ENCODE assay signal across 18 mouse cellular contexts in the genomic region with DNA sequence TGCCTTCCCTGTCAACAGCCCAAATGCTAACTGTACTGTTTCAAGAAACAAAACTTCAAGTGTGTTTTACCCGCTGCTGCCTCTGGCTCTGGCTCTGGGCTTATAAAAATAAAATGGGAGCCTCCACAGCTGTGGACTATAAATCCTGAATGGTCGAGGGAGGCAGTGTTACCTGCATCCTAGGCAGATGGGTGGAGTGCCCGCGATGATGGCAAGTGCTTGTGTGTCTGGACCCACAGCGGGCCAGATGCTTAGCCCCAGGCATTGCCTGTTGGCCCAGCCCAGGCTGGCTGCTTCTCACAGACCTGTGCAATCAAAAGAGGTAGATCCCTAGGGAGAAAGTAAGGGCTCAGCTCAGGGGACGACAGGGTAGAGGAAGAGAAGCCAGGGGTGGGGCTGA.
DNase-seq lines count a peak whose midpoint lies in the region; ATAC-seq and TF ChIP-seq lines count a peak whose summit lies in the region.
"Had no signal": no experiment of that assay in that cellular context is flagged by ENCODE, and none has a peak within 500 bp of the region (broad histone marks: within the 10 kb centered on the region; RNA-seq: fewer than 3 reads in every experiment).

No protein-coding gene starts in this region.

- 54% methylated on average over 6 of the region's 6 CpGs for WGBS in forebrain, embryonic 16.5 days
- WGBS in forebrain, embryonic 11.5 days = 57% methylated on average over 6 of the region's 6 CpGs
- whole genome bisulfite sequencing in hindbrain, embryonic 15.5 days = 40% methylated on average over 6 of the region's 6 CpGs
- whole genome bisulfite sequencing in midbrain, embryonic 14.5 days = 49% methylated on average over 6 of the region's 6 CpGs

- H3K36me3 ChIP-seq in forebrain, embryonic 16.5 days (ENCODE audit: control insufficient read depth, insufficient read depth) = no peaks in the 10 kb centered on the region
- H3K36me3 ChIP-seq in forebrain, embryonic 11.5 days (ENCODE audit: control insufficient read depth, insufficient read depth, low read length) = no peaks in the 10 kb centered on the region
- H3K36me3 ChIP-seq in E14TG2a.4 (ENCODE audit: insufficient read depth, low read length) = no peaks in the 10 kb centered on the region
- no peaks in the 10 kb centered on the region for H3K36me3 ChIP-seq in hindbrain, embryonic 15.5 days
- no peaks in the 10 kb centered on the region for H3K36me3 ChIP-seq in midbrain, embryonic 14.5 days (ENCODE audit: control insufficient read depth, insufficient read depth, low read length)
- H3K36me3 ChIP-seq: embryonic facial prominence, embryonic 12.5 days had no signal

- no peak overlapping the region for H3K4me3 ChIP-seq in forebrain, embryonic 16.5 days (replicated peaks; ENCODE audit: low read length)
- H3K4me3 ChIP-seq in forebrain, embryonic 11.5 days (ENCODE audit: low read depth, low read length) = no peak overlapping the region
- H3K4me3 ChIP-seq in E14TG2a.4 (replicated peaks; ENCODE audit: low read length) = peak overlapping the region; percentile 66
- H3K4me3 ChIP-seq in hindbrain, embryonic 15.5 days = no peak overlapping the region
- no peak overlapping the region for H3K4me3 ChIP-seq in midbrain, embryonic 14.5 days (replicated peaks; ENCODE audit: low read depth, low read length)
- H3K4me3 ChIP-seq: embryonic facial prominence, embryonic 12.5 days had no signal

- H3K27me3 ChIP-seq in forebrain, embryonic 16.5 days (replicated peaks; ENCODE audit: control insufficient read depth, insufficient read depth, low read length) = peaks cover 12% of the 10 kb centered on the region
- peaks cover 28% of the 10 kb centered on the region for H3K27me3 ChIP-seq in forebrain, embryonic 11.5 days (ENCODE audit: control insufficient read depth, insufficient read depth, low read length)
- H3K27me3 ChIP-seq in E14TG2a.4 (ENCODE audit: insufficient read depth, low read length) = peaks cover 75% of the 10 kb centered on the region
- peaks cover 23% of the 10 kb centered on the region for H3K27me3 ChIP-seq in hindbrain, embryonic 15.5 days
- peaks cover 23% of the 10 kb centered on the region for H3K27me3 ChIP-seq in midbrain, embryonic 14.5 days (ENCODE audit: control insufficient read depth, insufficient read depth, low read length)

- H3K9me3 ChIP-seq in forebrain, embryonic 16.5 days (ENCODE audit: control insufficient read depth, low read length) = no peaks in the 10 kb centered on the region
- H3K9me3 ChIP-seq in forebrain, embryonic 11.5 days (ENCODE audit: control insufficient read depth, low read length) = no peaks in the 10 kb centered on the region
- H3K9me3 ChIP-seq in E14TG2a.4 (ENCODE audit: low read length) = no peaks in the 10 kb centered on the region
- H3K9me3 ChIP-seq in hindbrain, embryonic 15.5 days = no peaks in the 10 kb centered on the region
- H3K9me3 ChIP-seq in midbrain, embryonic 14.5 days (ENCODE audit: control insufficient read depth, low read length) = no peaks in the 10 kb centered on the region
- H3K9me3 ChIP-seq: embryonic facial prominence, embryonic 12.5 days had no signal

- H3K4me2 ChIP-seq in forebrain, embryonic 16.5 days (ENCODE audit: low read length) = no peak overlapping the region
- no peak overlapping the region for H3K4me2 ChIP-seq in forebrain, embryonic 11.5 days (ENCODE audit: low read depth, low read length, severe bottlenecking)
- H3K4me2 ChIP-seq in hindbrain, embryonic 15.5 days = no peak overlapping the region; the same call in 1 of the 2 replicates
- no peak overlapping the region for H3K4me2 ChIP-seq in midbrain, embryonic 14.5 days (ENCODE audit: low read length)
- H3K4me2 ChIP-seq: embryonic facial prominence, embryonic 12.5 days had no signal

- no peak overlapping the region for H3K27ac ChIP-seq in forebrain, embryonic 16.5 days (ENCODE audit: low read length)
- no peak overlapping the region for H3K27ac ChIP-seq in forebrain, embryonic 11.5 days (ENCODE audit: low read depth, low read length)
- H3K27ac ChIP-seq in hindbrain, embryonic 15.5 days (replicated peaks) = 0 out of 2 replicates have a peak overlapping the region, but pooled peaks have one; percentile 19
- H3K27ac ChIP-seq in midbrain, embryonic 14.5 days (replicated peaks; ENCODE audit: low read depth, low read length) = peak overlapping the region; percentile 41; the same call in 1 of the 2 replicates
- H3K27ac ChIP-seq: embryonic facial prominence, embryonic 12.5 days had no signal

- no peak for ATAC-seq in forebrain, embryonic 16.5 days
- no peak for ATAC-seq in forebrain, embryonic 11.5 days (replicated peaks; ENCODE audit: low FRiP score)
- ATAC-seq in hindbrain, embryonic 15.5 days (ENCODE audit: low FRiP score, low read depth) = no peak; the same call in 1 of the 2 replicates
- ATAC-seq in midbrain, embryonic 14.5 days (ENCODE audit: low FRiP score, low TSS enrichment) = 0 out of 2 replicates have a peak, but pooled peaks have one; percentile 31
- ATAC-seq in monocyte, adult 5-6 weeks (replicated peaks; ENCODE audit: insufficient number of reproducible peaks, low FRiP score, low TSS enrichment, poor library complexity, severe bottlenecking) = no peak

- H3K4me1 ChIP-seq in forebrain, embryonic 16.5 days (replicated peaks; ENCODE audit: control insufficient read depth, insufficient read depth, low read length) = peaks cover 13% of the 10 kb centered on the region
- peaks cover 11% of the 10 kb centered on the region; the same call in 1 of the 2 replicates for H3K4me1 ChIP-seq in forebrain, embryonic 11.5 days (replicated peaks; ENCODE audit: control insufficient read depth, insufficient read depth, low read length)
- H3K4me1 ChIP-seq in E14TG2a.4 (replicated peaks; ENCODE audit: low read depth, low read length) = peaks cover 70% of the 10 kb centered on the region
- peaks cover 40% of the 10 kb centered on the region for H3K4me1 ChIP-seq in hindbrain, embryonic 15.5 days (replicated peaks)
- H3K4me1 ChIP-seq in midbrain, embryonic 14.5 days (ENCODE audit: control insufficient read depth, insufficient read depth, low read length) = peaks cover 29% of the 10 kb centered on the region

- no peak for DNase-seq in forebrain, embryonic 11.5 days (ENCODE audit: low spot score)
- peak; percentile 37 for DNase-seq in midbrain, embryonic 14.5 days
- DNase-seq in thymus, postnatal 14 days = no peak
- DNase-seq in natural killer cell, adult 2 months (ENCODE audit: low spot score in 2 of 2) = no peak
- DNase-seq: adrenal gland, postnatal 25 days; cerebellum, postnatal 10 days; gastrocnemius, postnatal 36 days; kidney, adult 8-10 months; layer of hippocampus, adult 9-11 months; lung, adult 18-20 months; retina, postnatal 1 day; spleen, adult 18-20 months; thymus, postnatal 4 days had no signal

- TF ChIP-seq CTCF in E14TG2a.4 (conservative IDR thresholded peaks at IDR 0.05; ENCODE audit: low read length) = no peak

- peak overlapping the region; percentile 9; the same call in 1 of the 2 replicates for H3K9ac ChIP-seq in forebrain, embryonic 16.5 days (replicated peaks; ENCODE audit: low read depth, low read length)
- no peak overlapping the region for H3K9ac ChIP-seq in forebrain, embryonic 11.5 days (ENCODE audit: low read length)
- H3K9ac ChIP-seq in hindbrain, embryonic 15.5 days = no peak overlapping the region
- no peak overlapping the region for H3K9ac ChIP-seq in midbrain, embryonic 14.5 days (replicated peaks; ENCODE audit: low read length)
- H3K9ac ChIP-seq: embryonic facial prominence, embryonic 12.5 days had no signal

Comparison
In these comparisons a context has a peak if more than half of its experiments do, and no peak if none do; other contexts are left out.
1. H3K27ac ChIP-seq: peak in hindbrain, embryonic 15.5 days (single experiment) and midbrain, embryonic 14.5 days (single experiment); none in forebrain, embryonic 16.5 days (single experiment) and forebrain, embryonic 11.5 days (single experiment).